Mouse (Mus musculus) Patski (cell line): ENCODE data around the gene Ppp2r3d. TPM values are rescaled to one million over a fixed set of nuclear protein-coding genes. Genes with fewer than 3 reads are reported as not detected.
A peak's percentile ranks its signal among the peaks of the same experiment; 100 is the strongest.
"Not testable (repeated sequence)": the region's sequence is repeated elsewhere in the genome, so short reads cannot be mapped to it uniquely, and the experiment has no call there.

Experiments used
- ATAC-seq: fragments of 100-300 bp; one replicate; pipeline ENCODE4 v1.8.0; 2021
- CTCF ChIA-PET: fragments of 350-600 bp; sonication (Branson Sonifier 250); formaldehyde crosslinking; loops from one replicate; lab custom pipeline; 2022; ENCODE audit warnings: inconsistent platforms; lab: Charles Lee
- POLR2A ChIA-PET: fragments of 350-600 bp; sonication (Branson Sonifier 250); formaldehyde crosslinking; loops from one replicate; lab custom pipeline; 2022; ENCODE audit warnings: antibody characterized with exemption, inconsistent platforms; lab: Charles Lee
- DNase-seq: peaks from one replicate; pipeline ENCODE4 v3.0.0-alpha.2; 2011; ENCODE audit warnings: low read depth, low spot score
- H3K27me3 ChIP-seq: fragments of 371-371 bp; one replicate; pipeline ENCODE4 v1.5.1; 2021
- CTCF ChIP-seq: fragments of 100-300 bp; IDR thresholded peaks from one replicate; pipeline ENCODE4 v1.5.1; 2021
- in situ Hi-C: fragments of 300-500 bp; cut with MboI; formaldehyde crosslinking; loops from 3 replicates; pipeline ENCODE4 v1.11.1; 2018; ENCODE audit warnings: low pct_unique_long_range_greater_than_20kb, mixed read lengths
- polyA plus RNA-seq: library from polyadenylated mRNA; unstranded; gene quantifications from one replicate; pipeline ENCODE4 v1.2.3, GENCODE M21; 2021

The Ppp2r3d gene
- polyA plus RNA-seq, result 116 TPM

DNA sequence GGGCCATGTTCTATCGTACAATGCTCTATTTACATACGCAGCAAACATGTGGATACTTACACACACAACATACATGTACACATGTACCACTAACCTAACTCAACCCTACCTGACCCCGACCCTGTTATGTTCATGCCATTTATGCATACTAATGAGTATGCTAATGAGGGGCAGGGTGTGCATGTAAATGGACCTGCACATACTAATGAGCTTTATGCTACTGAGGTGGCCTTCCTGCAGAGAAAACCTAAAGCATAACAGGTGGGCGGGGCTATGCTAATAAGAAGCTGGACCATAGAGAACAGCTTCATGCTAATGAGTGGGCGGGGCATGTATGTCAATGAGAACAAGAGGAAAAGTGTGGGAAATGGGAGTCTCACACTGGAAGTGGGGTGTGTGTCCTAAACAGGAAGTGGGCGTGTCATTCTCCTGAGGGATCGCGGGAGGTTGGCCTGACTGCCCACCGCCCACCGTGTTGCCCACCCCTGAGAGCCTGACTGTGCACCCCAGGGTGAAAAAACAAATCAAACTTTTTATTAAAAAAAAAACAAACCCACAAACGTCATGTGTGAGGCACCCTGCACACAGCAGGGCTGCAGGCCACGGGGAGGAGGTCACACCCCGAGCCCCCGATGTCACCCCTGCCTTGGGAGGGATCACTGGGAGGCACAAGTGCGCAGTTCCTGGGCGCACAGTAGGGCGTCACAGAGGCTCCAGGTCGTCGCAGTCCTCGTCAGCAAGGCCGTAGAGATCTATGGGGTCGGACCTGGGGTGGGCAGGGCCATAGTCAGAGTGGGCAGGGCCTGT is at the start of gene Ppp2r3d:
Gene Ppp2r3d (minus strand): TSS at position 803 of the 807 bp plus-strand sequence.
- in situ Hi-C loops, result no loop called here

DNA sequence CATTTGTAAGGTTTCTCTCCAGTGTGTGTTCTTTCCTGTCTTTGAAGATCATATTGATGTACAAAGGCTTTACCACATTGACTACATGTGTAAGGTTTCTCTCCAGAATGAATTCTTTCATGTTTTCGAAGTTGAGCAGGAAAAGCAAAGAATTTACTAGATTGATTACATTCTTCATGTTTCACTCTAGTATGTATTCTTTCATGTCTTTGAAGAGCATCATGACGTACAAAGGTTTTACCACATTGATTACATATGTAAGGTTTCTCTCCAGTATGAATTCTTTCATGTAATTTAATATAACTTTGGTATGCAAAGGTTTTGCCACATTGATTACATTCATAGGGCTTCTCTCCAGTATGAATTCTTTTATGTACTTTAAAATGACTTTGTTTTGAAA is 17.0 kb upstream of the Ppp2r3d start, which contains the start of gene Gm21836:
Gene Gm21836 (minus strand): TSS at position 101 of the 400 bp plus-strand sequence.
- POLR2A ChIA-PET, in situ Hi-C loops, H3K27me3 ChIP-seq, DNase-seq, ATAC-seq, CTCF ChIA-PET: not testable (repeated sequence)

More for the DNA sequence above, at the start of gene Ppp2r3d:
- CTCF ChIA-PET, result no interaction called here
- peaks cover 13% of the 10 kb centered on the region for H3K27me3 ChIP-seq
- no peak for TF ChIP-seq CTCF
- POLR2A ChIA-PET, result no interaction called here
- ATAC-seq, result peak; percentile 31
- DNase-seq, result no peak

DNA sequence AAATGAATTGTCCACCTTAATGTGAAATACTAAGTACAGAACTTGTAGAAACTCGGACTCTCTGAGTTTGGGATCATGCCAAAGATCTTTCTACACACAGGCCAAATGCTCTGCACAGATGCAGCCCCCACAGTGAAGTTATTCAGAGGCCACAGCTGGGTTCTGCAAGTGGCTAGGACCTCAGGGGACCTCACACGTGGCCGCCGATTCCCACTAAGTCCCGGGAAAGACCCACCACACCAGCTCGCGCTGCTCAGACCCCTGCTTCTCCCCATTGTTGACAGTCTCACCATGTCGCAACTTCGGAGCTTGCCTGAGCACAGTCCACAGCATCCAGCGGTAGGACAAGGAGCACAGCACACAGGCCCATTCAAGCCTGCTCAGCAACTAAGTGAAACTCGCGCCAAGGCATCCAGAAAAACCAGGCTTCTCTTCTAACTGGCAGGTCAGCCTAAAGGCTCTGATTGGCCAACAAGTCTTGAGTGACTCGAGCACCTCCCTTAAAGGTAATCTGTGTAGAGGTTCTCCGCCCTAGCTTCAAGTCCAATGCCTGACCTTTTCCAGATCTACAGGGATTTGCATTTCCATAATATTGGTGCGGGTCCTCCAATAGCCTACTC is 3.8 kb upstream of the Ppp2r3d start:
- CTCF ChIA-PET, in situ Hi-C loops, ATAC-seq, POLR2A ChIA-PET, H3K27me3 ChIP-seq, DNase-seq: not testable (repeated sequence)

DNA sequence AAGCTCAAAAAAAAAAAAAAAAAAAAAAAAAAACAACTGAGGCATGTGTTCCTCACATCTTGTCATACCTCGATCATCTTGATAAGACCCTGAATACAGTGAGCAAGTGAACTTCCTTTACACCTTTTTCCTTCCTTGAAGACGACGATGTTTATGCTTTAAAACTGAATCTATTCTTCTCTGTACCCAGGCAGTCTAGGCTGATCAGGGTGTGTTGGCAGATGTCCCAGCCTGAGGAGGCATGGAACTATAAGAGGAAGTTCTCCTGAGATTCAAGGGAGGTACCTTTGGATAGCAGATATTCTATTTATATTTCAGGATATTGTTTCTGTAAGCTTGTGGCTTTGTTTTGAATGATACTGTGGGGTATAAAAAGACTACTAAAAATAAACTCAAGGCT is 1.4 kb upstream of the Ppp2r3d start:
- ATAC-seq, result no peak
- CTCF ChIA-PET, result no interaction called here
- peaks cover 7% of the 10 kb centered on the region for H3K27me3 ChIP-seq
- no peak for TF ChIP-seq CTCF
- in situ Hi-C loops, result no loop called here
- DNase-seq, result no peak
- POLR2A ChIA-PET, result no interaction called here

DNA sequence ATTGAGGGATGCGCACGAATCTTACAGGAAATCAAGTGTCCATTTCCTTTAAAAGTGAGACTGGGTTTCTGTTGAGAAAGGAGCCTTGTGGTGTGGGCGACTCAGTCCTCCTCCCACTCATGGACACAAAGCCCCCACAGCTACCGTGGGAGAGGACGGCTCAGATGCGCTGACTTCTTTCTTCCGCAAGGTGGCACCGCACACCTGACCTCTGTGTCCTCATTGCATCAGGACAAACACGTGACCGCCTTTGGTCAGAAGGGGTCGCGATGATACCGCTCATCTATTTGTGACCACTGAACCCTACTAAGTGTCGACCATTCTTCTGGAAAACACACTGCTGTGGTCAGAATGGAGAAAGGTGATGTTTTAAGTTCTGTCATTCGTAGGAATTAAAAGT is 1.0 kb downstream of the Ppp2r3d start:
- CTCF ChIA-PET, result no interaction called here
- in situ Hi-C loops, result no loop called here
- DNase-seq, result no peak
- TF ChIP-seq CTCF, result no peak
- POLR2A ChIA-PET, result no interaction called here
- ATAC-seq, result no peak
- H3K27me3 ChIP-seq, result peaks cover 16% of the 10 kb centered on the region

DNA sequence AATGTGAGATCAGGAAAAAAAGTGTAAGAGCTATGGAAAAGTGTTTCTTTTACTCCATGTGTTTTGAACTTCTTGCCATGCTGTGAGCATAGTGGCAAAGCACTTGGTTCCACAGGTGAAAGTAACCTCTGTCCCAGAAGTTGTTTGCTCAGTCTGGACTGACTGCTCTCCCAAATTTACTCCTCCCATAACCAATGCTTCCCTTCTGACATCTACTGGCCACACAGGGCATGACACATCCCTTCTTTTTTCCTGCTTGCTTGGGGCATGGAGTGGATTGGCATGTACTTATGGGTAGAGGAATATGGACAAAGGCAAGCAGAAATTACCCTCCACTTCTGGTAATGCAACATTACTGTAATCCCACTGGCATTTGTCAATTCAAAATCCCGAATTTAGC is 20.1 kb downstream of the Ppp2r3d start:
- TF ChIP-seq CTCF, result peak; percentile 64
- in situ Hi-C loops, result no loop called here
- H3K27me3 ChIP-seq, result no peaks in the 10 kb centered on the region
- ChIA-PET POLR2A (no interaction called here), CTCF (no interaction called here)
- DNase-seq (no peak), ATAC-seq (peak; percentile 39)

DNA sequence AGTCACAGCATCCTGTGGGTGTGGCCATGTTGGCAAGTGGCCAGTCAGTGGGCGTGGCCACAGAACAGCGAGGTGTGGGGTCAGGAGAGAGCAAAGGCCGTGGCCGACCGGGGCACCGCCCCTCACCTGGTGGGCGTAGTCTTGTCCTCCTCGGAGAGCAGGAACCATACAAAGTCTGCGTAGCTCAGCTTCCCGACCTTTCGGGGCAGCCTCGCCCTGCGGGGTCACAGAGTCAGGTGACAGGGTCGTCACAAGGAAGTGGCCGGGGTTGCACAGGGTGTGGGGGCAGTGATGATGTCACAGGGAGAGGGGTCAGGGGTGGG is 34.2 kb downstream of the Ppp2r3d start:
- POLR2A ChIA-PET, result no interaction called here
- CTCF ChIA-PET, result no interaction called here
- no peak for ATAC-seq
- TF ChIP-seq CTCF, result no peak
- no peak for DNase-seq
- H3K27me3 ChIP-seq, result no peaks in the 10 kb centered on the region
- in situ Hi-C loops, result no loop called here

DNA sequence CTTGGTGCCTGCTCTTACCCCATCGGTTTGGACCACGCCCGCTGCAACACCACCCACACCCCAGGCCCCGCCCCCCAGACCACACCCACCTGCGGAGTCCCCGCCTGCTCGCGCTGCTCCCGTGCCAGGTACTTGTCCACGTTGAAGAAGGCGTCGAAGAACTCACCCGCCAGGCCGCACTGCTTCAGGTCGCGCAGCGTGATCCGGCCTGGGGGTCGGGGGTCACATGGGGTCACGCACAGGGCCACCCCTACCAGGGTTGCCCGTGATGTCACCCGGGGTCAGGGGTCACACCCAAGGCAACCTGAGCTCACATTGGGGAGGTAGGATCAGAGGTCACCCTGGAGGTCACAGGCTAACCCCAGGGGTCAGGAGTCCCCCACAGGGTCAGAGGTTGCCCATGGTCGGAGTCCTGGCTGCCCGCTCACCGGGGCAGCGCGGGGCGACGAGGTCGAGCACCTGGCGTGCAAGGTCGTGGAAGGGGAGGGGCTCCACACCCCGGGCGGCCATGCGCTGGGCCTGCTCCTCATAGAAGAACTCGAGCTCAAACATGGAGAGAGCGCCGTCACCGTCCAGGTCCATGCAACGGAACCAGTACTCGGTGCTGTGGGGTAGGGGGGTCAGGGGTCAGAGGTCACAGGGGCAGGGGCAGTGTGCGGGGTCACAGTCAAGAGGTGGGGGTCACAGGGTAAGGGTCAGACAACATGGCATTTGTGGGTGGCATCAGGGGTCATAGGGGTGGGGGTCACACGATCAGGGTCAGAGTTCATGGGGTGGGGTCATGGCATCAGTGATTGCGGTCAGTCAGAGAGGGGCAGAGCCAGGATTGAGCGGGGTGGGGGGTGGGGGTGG is 34.8 kb downstream of the Ppp2r3d start:
- ATAC-seq (no peak), DNase-seq (no peak)
- in situ Hi-C loops, result no loop called here
- no peaks in the 10 kb centered on the region for H3K27me3 ChIP-seq
- ChIA-PET CTCF (no interaction called here), POLR2A (no interaction called here)
- TF ChIP-seq CTCF, result no peak

DNA sequence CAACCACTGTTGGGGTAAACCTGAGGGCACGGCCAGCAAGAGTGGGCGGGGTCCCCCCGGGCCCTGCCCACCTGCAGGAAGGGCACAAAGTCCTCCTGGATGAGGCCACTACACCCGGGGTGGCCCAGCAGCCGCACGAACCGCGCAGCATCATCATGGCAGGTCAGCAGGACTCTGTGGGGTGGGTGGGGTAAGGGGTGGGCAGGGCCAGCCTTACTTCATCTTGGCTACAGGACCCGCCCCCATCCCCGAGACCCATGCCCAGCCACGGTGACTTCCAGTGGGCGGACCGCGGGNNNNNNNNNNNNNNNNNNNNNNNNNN is 36.0 kb downstream of the Ppp2r3d start:
- in situ Hi-C loops, result no loop called here
- DNase-seq (no peak), ATAC-seq (peak; percentile 61)
- CTCF ChIA-PET, result no interaction called here
- peaks cover 3% of the 10 kb centered on the region for H3K27me3 ChIP-seq
- POLR2A ChIA-PET, result no interaction called here
- TF ChIP-seq CTCF, result no peak

DNA sequence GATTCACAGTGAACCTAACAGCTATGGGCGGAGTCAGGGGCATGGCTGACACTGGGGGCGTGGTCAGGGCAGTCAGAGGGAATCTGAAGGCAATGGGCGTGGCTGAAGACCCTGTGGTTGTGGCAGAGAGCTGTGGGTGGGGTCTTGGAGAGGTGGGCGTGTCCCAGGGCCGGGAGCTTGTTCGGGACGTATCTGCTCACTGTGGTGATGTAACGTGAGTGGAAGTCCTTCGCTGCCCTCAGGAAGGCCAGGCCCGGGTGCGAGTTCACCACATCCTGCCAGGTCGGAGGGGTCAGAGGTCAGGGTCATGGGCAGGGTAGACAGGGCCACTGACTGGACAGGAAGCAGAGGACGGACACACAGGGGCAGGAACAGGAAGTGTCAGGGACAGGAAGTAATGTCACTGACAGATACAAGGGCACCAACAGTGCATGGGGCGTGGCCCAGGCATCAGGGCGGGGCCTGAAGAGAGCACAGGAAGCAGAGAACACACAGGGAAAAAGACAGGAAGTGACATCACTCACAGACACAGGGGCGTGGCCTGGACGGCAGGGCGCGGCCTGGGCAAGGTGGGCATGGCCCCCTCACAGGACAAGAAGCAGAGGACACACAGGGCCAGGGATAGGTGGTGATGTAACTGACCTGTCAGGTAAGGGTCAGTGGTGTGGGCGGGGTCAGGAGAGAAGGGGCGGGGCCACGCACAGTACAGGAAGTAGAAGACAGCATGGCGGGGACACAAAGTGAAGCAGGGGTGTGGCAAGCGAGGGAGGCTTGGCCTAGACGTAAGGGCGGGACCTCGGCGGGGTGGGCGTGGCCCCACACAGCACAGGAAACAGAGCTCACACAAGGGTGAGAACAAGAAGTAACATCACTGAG is 36.6 kb downstream of the Ppp2r3d start:
- no peak for TF ChIP-seq CTCF
- DNase-seq (no peak), ATAC-seq (peak; percentile 68)
- POLR2A ChIA-PET, result no interaction called here
- CTCF ChIA-PET, result no interaction called here
- peaks cover 3% of the 10 kb centered on the region for H3K27me3 ChIP-seq
- in situ Hi-C loops, result no loop called here
